Mouse (Mus musculus) urinary bladder, postnatal 0 days (tissue): ENCODE data around the gene 2200002D01Rik. TPM values are rescaled to one million over a fixed set of nuclear protein-coding genes. Genes with fewer than 3 reads are reported as not detected.

Experiments
- polyA plus RNA-seq: library from polyadenylated mRNA; unstranded; fragments of >200 nt; fragmentation: Nextera tagmentation; extraction: Ambion mirVana; gene quantifications from 2 replicates; pipeline ENCODE4 v1.2.1, GENCODE M21; 2015

Gene 2200002D01Rik
- 244 and 269 TPM in 2 replicates for polyA plus RNA-seq

DNA sequence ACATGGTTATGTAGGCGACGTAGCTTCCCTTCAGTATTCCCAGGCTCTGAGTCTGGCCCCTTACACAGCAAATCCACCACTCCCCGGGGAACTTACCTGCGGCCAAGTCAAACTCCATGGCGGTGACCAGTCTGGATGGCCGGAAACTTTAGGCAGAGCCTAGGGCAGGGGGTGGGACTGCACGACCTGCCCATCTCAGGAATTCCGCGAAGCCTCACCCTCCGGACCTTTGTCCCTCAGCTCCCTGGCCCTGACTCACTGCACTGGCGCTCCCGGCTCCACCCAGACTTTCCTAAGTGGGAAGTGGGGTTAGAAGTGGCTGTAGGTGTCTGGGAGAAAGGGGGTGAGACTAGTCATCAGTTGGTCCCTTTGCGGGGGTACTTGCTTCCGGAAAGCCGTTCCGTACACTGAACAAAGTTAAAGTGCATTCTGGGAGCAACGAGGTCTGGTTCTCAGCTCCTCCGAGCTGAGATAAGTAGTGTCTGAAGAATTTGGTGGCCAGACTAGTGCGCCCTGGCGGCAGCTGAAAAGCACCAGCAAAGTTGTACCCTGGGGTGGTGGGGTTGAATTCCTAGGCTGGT lies at the start of gene 2200002D01Rik:
TSS of gene 2200002D01Rik (minus strand) at position 206 of the 581 bp plus-strand sequence.

DNA sequence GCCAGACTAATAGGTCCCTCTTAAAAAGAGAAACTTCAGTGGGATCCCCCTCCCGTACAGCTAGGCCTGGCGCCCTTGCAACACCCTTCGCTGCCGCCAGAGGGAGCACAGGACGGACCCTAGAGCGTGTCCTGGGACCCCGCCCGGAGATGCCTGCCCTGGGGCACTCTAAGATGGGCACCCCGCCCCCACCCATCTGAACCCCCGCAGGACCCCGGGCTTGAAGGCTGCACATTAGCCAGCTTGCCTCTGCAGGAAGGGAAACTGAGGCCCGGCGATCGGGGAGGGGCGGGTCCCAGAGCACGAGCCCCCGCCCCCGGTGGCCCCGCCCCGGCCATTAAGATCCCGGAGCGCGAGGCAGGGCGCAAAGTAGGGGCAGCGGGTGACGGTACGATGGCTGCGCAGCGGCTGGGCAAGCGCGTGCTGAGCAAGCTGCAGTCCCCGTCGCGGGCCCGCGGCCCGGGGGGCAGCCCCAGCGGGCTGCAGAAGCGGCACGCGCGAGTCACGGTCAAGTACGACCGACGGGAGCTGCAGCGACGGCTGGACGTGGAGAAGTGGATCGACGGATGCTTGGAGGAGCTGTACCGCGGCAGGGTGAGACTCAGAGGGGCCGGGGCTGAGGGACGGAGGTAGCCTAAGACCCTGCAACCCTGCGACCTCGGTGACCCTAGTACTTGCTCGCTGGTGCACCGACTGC lies 40.8 kb upstream of the 2200002D01Rik start, which contains the start of gene Ppp1r14a:
TSS of gene Ppp1r14a (plus strand) at position 367 of the 697 bp plus-strand sequence.

DNA sequence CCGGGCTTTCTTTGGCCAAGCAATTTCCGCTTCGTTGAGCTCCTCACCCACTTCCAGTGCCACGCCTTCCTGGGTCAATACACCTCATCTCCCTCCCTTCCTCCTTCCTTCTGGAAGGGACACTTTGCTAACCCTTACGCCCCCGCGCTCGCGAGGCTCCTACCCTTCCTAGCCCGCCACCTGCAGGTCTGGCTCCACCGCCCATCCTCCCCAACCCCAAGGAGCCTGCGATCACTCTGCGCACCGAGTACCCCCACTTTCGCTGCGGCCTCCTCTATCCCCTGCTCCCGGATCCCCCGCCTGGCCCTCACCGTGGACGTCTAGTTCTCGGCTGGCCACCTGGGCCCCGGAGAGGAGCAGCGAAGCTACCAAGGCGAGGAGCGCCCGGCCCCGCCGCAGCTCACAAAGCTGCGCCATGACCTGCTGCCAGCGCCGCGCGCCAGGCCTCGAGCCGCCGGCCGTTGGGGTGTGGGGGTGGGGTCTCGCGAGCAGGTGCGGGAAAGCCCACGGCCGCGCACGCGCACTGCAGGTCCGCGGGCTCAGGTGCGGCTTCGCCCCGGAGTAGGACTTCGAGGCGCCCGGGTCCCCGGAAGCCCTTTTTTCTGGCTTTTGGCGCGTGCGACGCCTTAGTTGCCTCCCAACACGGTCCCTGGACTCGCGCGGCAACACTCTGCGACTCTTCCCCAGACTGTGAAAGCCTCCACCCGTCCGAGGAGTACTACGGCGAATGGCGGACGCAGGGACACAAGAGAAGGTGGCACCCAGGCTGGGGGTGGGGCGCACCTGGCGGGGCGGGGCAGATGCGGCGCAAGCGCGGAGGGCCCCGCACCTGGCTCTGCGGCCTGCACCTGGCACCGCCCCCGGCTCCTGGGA lies 33.2 kb upstream of the 2200002D01Rik start, which contains the start of gene Spint2:
TSS of gene Spint2 (minus strand) at position 712 of the 873 bp plus-strand sequence.

DNA sequence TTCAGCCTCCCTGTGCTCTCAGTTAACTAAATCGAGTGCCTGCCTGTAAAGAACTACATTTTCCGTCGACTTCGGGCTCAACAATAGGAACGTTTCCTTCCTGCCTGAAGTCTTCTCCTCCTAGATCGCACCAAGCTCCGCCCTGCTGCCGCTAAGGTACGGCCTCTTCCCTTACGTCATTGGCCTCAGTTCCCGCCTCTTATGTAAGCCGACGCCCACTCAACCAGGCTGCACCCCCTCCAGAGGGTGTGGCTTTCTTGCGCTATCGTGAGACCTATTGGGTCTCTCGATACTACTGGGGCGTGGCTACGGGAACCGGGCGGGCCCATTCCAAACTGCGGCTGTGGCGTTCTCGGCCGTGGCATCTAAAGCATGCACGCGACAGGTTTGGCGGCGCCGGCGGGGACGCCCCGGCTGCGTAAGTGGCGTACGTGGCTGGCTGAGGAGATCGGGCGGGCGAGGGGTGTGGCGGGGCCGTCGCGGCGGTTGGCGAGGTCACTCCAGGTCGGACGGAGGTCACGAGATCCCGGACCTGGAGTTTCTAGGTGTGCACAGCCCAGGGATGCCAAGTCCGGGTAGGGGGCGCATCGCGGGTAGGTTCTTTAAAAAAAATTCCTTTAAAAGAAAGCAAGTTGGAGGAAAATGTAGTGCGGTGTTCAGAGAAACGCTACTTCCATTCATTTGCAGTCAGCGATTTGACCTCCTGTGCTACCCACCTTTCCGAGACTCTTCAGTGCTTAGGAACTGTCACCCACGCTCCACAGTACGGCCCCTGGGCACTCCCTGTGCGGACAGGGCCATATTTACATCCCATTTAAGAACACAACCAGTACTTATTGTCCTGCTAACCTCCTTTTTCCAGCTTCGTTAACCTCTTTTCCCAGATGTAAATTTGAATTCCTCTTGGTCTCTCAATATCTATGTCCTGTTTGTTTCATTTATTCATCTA lies 10.0 kb downstream of the 2200002D01Rik start, which contains the start of gene Yif1b:
TSS of gene Yif1b (plus strand) at position 311 of the 949 bp plus-strand sequence.

DNA sequence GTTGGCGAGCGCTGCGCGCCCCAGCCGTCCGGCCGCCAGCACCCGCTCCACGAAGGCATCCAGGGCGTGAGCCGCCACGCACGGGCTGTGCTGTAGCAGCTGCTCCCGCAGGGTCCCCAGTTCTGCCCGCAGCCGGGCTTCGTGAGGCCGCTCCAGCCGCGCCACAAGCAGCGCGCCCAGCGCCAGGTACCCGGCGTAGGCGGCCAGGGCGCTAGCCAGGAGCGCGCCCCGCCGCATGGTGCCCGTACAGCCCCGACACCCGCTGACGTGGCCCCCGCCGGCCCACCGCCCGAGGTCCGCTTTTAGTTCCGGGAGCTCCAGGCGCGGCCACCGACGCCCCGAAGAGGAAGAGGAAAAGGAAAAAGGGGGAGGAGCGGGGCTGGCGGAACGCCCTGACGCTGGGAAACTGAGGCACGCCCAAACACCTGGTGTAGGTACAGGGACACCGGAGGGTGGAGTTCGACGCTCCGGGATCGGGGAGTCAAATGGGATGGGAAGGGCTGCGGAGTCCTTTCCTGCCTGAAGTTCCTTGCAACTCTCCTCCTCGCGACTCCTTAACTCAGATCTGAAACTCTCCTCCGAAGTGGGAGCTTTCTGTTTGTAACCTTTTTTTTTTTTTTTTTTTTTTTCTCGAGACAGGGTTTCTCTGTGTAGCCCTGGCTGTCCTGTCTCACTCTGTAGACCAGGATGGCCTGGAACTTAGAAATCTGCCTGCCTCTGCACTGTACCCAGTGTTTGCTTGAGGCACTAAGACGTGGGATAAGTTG lies 15.8 kb downstream of the 2200002D01Rik start, which contains the start of gene Kcnk6:
TSS of gene Kcnk6 (minus strand) at position 269 of the 767 bp plus-strand sequence.

DNA sequence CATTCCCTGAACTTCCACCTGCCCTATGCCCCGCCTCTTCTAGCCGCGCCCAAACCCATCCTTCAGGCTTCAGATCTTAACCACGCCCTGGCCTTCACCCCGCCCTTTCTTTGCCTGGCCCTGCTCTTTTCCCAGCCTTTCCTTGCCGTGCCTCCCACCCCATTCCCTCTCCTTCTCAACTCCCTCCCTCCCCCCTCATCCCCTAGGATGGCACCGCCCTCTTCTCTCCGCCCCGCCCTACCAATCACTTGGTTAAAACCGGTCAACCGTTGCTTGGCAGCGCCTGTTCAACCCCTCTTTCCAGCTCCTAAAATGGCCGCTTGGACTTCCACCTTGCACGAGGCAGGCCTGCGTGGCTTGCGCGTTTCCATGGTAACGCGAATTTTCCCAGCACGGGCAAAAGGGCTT lies 34.6 kb downstream of the 2200002D01Rik start, which contains the start of gene Catsperg1:
TSS of gene Catsperg1 (minus strand) at position 361 of the 408 bp plus-strand sequence.

Other genes starting within 250 kb of the 2200002D01Rik start
- 0.25 and 0.39 TPM in 2 replicates for gene Ryr1, start 123.3 kb downstream of the 2200002D01Rik start, polyA plus RNA-seq
- gene Rasgrp4, start 113.6 kb downstream of the 2200002D01Rik start, polyA plus RNA-seq, result 0.20 and 0.69 TPM in 2 replicates
- gene Fam98c, start 92.2 kb downstream of the 2200002D01Rik start, polyA plus RNA-seq, result 25.0 and 25.9 TPM in 2 replicates
- 0.40 and 0.85 TPM in 2 replicates for gene Ggn, start 78.3 kb downstream of the 2200002D01Rik start, polyA plus RNA-seq
- 1.3 and 1.5 TPM in 2 replicates for gene Spred3, start 78.1 kb downstream of the 2200002D01Rik start, polyA plus RNA-seq
- 265 and 273 TPM in 2 replicates for gene Psmd8, start 67.8 kb downstream of the 2200002D01Rik start, polyA plus RNA-seq
- 0.71 and 0.74 TPM in 2 replicates for gene Catsperg1, start 34.4 kb downstream of the 2200002D01Rik start, polyA plus RNA-seq
- gene Kcnk6, start 16.0 kb downstream of the 2200002D01Rik start, polyA plus RNA-seq, result 2.2 TPM in 2 replicates
- gene Yif1b, start 10.1 kb downstream of the 2200002D01Rik start, polyA plus RNA-seq, result 112 and 124 TPM in 2 replicates
- gene Spint2, start 33.4 kb upstream of the 2200002D01Rik start, polyA plus RNA-seq, result 400 and 411 TPM in 2 replicates
- gene Ppp1r14a, start 40.8 kb upstream of the 2200002D01Rik start, polyA plus RNA-seq, result 350 and 379 TPM in 2 replicates
- 1.5 and 2.1 TPM in 2 replicates for gene Dpf1, start 55.5 kb upstream of the 2200002D01Rik start, polyA plus RNA-seq